Mouse (Mus musculus) monocyte, adult 2 months (primary cell): ENCODE data around the gene Filip1l.

Source experiments
- DNase-seq, 2 experiments: peaks; one replicate each; pipeline ENCODE4 v3.0.0; 2022; ENCODE audit warnings: low spot score in 2 of 2, low read depth in 1 of 2

Filip1l gene

DNA sequence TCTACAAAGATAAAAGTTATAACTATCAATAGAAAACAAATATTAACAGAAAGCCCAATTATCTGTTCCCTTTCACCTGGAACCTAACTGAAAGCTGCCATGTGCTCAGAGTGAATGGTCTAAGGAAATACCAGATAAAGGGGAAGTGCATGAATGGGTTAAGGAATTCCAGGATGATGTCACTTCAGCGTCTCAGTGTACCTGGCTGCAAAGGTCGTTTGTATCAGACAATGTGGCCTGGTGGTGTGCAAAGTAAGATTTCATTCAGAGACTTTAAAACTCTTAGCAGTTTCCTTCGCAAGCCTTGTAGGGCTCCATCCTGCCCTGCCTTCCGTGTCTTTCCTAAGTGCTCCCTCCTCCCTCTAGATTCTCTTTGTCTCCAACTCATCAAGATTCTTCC lies 80.3 kb downstream of the Filip1l start:
- DNase-seq, result no peak

DNA sequence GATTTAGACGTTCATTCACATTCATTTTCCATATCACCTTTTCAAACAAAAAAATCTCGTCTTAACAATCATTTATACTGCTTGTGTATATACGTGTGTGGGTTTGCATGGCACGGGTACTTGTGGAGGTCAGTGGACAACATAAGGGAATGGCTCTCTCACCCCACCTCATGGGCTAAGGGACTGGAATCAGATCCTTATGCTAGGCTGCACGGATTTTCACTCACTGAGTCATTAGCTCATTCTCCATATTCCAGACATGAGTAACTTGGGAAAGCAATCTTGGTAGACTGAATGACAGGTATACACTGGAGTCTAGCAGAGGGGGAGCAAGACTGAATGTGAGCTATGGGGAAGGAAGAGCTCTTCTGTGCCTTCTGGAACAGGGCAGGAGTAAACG lies 80.8 kb downstream of the Filip1l start:
- DNase-seq, result no peak

DNA sequence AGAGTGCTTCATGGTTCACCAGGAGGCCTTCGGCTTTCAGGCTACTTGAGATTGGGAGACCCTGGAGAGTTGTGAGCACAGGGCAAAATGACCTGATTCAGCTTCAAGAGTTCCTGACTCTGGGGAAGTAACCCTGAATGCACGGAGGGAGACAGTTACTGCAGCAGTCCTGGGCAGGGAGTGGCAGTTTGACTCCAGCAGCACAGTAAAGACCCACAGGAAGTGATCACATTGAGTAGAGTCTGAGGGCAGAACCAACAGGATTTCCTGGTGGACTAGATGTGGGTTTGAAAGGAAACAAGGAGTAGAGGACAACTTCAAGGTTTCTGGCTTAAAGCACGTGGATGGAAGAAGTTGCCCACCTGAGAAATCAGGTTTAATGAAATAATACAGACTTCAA lies 81.7 kb downstream of the Filip1l start:
- DNase-seq, result no peak

DNA sequence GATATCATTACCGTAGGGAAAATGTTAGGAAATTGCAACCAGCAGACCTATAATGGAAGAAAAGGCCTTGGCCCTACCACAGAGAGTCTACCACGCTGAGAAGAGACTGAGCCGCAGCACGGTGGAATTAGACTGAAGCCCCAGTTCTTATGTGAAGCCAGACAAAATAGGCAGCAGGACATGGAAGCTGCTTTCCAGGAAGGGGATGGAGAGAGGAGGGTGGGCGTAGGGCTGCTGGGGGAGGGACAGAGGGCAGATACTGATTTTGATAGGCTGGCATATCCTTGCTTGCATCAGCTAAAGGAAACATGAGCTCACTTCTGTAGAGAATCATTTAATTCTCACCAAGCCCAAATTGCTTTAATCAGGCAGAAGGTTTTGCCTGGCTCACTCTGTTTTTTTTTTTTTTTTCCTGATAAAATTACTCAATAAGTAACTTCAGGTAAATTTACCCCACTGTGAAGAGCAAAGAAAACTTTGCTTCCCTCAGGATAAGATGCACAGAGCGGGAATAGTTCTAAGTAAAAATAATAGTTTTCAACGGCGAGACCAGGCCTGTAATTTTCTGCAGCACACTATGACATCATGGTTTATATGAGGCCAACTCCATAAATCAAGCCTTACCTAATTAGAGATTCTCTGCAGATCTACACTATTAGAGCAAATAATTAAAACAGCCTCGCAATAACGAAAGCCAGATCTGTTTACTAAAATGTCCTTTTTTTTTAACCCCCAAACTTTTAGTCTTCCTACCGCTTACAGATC lies 84.8 kb downstream of the Filip1l start:
- no peak for DNase-seq

DNA sequence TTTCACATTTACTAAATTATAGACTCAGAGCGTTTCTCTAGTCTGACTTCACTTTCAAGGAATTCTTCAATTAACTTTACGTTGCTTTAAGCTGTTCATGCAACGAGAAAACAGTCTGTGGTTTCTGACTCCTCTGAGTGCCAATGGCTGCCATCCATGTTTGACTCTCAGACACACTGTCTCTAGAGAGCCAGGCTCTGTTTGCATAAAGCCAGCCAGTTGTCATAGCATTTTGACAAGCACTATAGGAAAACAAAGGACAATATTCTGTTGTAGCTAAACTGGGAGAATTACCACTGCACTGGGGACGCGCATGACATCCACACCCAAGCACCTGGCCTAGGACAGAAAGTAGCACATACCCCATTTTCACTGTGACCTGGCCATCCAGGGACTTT lies 85.4 kb downstream of the Filip1l start:
- no peak for DNase-seq

DNA sequence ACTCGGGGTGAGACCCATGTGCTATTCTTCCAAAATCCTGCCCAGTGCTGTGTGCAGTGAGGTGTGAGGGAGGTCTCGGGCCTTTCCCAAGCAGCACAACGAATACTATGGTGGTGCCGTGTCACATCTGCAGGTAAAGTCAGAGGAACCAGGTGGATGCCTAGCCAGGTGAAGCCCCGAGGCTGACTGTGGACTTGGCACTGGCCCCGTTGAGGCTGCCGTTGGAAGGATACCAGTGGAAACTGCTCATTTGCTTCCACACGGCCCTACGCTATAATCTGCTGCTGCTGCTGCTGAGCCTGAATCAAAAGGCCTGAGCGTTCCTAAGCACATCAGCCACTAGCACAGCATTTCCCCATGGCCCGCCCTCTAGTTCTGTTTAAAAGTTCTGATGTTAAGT lies 86.3 kb downstream of the Filip1l start:
- no peak for DNase-seq

DNA sequence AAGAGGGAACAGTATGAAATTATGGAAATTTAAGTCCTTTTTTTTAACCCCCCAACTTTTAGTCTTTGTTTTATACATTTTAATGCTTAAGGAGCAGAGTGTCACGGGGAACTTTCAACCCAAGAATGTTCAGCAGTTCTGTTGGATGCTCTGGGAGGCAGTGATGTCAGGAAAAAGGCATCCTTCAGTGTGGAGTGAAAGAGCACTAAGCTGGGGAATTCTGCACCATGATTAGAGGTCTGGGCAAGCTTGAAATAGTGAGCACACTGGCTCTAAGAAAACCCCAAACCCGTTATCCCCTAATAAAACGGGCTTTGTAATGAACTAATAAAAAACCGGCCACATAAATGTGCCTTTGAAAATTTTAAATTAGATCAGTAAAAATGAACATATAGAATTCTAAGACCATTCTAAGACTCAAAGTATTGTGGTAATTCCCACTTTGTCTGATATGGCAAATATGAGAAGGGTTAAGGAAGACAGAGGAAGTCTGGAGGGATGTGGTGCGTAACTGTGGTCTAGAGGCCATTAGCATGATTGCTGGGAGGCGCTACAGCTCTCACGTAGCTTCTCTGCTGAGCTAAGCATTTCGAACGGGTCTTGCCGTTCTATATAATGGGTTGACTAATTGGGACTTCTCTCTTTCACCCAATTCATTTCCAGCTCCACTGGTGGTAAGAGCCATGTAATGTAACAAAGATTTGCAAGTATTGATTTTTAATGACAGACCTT lies 88.0 kb downstream of the Filip1l start:
- DNase-seq, result no peak

DNA sequence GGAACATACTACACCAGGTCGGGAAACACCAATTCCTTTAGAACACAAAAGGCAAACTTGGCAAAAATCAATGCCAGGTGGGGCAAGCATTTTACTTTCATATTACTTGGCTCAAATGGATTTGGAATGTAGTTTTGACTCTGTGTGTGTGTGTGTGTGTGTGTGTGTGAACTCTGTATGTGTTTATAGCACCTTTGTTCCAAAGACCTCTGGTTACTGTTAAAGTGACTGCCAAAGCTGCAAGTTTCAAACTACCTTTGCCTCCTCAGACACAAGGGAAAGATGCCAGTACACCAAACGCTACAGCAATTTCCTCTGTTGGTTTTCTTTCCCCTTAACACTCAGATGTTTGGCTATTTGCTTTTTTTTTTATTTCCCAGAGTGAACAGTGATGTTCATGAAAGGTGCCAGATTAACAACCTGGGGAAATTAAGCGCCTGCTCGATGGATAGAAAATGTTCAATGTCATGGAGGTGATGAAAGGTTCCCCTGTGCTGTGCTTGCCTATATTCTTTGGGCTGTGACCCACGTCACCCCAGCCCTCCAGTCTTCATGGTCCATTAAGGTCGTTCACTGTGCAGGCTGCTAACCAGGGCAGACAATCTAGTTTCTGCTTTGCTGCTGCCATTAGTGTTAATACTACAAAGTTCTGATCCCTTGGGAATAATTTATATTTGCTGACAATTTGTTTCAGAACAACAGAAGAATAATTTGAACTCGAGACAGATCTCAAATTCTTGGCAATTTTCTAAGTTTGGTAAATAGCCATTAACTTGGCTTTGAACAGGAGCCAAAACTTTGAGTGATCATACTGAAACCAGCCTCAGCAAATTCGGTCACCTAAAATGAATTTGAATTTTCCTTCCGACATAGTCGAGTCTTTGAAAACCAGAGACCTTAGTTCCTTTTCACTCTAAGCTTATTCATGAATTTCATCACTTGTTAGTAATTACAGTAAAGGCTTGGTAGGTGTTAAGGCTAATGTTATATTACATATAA lies 92.5 kb downstream of the Filip1l start:
- no peak for DNase-seq

DNA sequence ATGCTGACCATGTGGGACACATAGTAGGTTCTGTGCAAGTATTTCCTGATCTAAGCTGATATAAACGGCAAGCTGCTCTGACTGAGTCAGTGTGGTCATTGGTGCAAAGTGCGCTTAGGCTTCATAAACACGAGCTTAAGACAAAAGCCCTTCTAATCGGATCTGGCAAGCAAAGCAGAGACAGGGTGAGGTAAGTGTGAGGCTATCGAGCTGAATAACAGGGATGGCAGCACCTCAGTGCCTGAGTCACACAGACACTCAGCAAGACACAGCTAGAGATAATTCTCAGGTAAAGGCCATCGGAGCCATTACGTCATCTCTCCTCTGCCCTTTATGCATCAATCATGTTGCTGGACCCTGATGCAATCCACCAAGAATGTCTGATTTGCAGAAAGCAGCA lies 100.1 kb downstream of the Filip1l start:
- DNase-seq, result no peak

DNA sequence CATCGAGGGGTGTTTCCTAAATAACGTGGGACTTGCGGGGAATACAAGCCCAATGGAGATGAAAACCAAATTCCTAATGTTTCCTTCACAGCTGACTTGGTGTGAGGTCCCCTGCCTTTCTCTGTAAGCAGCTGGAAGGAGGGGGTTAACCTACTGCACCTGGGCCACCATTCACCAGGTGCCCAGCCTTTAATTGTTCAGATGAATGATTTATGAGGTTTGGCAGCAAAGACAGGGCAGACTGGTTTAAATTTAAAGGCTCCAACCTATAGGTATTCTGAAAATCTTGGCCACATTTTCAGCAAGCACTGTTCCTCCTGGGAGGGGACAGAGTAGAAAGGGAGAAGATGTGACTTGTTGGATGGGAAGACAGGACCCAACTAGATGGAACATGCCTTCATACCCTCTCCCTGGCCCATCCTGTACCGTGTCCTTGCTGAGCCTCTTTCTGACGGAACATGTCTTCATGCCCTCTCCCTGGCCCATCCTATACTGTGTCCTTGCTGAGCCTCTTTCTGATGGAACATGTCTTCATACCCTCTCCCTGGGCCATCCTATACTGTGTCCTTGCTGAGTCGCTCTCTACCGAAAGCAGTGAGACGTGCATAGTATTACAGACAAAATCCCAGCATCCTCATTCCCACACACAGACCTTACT lies 101.3 kb downstream of the Filip1l start:
- no peak for DNase-seq

DNA sequence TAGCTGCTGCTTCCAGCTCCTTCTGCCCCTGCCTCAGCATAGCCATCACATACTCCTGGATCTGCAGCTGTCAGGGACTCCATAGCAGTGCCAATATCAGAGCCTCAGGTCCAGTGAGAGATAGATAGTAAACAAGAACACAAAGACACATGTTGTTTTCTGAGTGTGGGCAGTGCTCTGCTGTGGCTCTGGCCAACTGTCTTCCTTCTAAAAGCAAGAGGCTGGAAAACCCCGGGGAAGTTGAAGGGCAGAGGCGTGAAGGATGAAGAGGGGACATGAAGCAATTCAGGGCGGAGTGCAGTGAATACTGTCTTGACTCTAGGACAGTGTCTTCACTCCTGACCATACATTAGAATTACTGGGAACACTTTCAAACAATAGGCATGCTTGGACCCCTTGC lies 102.7 kb downstream of the Filip1l start:
- DNase-seq, result peak in 1 of 2 experiments; percentile 9

DNA sequence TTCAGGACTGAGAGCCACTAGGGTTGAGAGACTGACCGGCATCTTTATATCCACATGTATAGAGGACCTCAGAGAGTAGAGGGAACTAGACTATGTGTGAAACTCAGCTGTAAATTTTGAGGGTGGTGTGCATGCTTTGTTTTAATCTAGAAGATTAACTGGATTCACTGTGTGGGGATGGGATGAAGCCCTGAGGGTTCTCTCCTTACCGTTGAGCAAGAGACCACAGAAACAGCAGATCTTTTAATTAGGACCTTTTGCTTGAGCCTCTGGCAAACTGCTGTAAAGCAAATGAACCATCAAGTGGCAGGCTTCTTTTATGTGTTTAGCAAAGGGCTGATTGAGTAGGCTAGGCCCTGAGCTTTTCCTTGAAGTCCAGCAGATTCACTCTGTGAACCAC lies 103.1 kb downstream of the Filip1l start:
- no peak for DNase-seq

DNA sequence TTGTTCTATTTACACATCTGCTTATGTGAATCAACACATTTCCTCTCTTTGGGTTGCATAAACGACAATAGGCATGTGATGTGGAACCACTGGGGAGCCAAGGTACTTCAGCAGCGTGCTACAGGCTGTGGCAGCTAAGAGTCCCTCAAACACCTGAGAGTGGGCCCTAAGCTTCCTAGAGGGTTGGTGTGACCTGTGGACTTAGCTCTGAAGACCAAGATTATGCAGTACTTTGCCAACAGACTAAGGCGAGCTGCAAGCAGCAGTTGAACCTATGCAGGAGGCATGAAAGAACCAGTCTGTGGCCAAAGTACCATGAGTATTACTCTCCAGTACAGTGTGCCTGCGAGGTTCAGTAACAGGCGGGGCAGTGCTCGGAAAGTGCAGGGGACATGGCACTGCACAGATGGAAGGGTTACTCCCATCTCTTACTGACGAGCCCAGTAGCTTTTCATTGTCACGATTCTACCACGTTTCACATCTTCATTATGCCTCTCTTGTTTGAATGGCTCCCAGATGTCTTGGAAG lies 112.6 kb downstream of the Filip1l start:
- no peak for DNase-seq

DNA sequence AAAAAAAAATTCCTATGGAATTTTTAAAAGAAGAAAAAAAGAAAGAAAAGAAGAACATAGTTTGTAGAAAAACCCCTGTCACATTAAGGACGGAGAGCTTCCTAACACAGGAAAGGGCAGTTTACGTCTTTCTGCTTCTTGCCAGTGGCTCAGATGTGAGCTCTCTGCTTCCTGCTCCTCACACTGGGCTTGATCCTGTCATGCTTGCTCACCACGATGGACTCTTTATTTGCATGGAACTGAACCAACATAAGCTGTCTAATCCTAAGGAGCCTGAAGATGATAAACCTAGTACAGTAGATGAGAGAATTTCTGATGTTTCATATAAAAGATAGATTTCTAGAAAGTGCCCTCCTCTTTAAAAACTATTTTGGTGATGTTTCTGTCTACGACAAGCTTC lies 116.4 kb downstream of the Filip1l start:
- DNase-seq, result no peak

DNA sequence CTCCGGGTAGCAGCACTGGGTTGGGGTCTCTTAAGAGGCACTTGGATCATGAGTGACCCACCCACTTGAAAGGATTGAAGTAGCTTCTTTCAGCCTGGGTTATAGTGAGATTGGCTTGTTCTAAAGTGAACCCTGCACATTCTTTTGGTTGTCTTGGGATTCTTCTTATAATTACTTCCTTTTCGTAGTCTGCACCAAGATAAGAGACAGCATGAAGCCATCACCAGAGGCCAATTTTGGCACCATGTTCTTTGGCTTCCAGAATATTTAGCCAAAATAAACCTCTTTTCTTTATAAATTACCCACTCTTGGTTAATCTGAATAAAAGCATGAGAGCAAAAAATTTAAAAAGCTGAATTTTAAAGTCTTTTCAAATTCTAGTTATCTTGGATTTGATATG lies 117.0 kb downstream of the Filip1l start:
- DNase-seq, result no peak

DNA sequence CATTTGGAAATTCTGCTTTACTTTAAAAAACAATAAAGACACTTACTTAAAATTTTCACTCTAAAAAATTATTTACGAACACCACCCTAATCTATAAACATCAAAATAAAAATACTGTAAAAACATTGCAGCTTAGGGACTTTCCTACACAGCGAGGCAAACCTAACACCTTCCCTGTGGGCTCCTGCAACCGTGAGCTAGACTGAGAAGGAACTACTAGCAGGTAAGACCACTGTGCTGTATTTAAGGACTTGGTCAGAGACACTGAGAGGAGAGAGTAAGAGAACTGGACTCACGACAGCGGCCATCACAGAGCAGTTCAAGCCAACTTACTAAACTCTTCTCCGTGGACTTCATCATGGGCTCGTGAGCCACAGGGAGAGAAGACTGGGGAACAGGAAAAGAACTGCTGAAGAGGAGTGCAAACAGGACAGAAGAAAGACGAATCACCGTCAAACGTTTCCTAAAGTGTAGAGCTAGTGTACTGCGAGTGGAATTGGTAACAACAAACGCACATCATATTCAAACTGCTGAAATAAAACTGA lies 117.5 kb downstream of the Filip1l start:
- DNase-seq, result no peak

DNA sequence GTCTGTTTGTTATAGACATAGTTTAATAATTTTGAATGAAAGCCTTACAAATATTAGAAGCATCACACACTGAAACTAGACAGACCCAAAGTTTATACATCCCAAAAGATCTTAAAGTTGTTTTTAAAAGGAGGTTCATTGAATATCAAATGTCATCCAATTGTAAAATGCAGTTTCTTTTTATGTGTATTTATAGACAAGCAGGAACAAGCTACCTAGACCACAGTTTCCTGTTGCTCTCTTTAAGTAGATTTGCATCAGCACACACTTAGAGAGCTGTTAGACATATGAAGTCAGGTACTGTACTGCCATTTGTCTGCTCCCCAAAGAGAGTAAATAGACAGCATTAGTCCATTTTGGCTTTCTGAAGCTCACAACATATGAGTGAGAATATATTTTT lies 118.2 kb downstream of the Filip1l start:
- DNase-seq, result no peak

DNA sequence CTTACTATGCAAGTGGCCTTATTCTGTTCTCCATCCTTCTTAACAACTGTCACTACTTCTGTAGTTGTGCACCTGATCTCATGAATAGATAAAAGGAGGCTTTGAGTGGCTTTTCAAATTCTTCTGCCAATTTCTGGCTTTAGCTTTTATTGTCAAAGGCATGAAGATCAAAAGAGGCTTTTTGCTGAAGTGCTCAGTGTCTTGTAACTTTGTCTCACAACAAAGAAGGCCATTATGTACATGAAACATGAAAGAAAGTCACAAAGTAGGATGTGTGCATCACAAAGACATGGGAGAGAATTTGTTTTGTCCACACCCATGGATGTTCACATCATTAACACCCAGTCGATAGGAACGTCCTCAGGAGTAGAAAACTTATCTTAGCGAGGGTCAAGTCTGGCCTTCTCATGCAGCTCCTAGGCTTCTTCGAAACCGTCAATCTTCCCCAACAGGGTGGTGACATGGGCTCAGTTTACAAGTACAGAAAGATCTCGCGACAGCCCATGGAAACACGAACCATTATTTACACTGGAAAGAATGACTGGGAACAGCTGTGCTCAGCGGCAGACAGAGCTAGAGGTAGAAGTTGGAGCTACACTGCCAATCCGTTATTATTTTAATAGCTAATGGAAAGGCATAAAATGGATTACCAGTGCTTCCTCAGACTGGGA lies 120.7 kb downstream of the Filip1l start:
- DNase-seq, result no peak

DNA sequence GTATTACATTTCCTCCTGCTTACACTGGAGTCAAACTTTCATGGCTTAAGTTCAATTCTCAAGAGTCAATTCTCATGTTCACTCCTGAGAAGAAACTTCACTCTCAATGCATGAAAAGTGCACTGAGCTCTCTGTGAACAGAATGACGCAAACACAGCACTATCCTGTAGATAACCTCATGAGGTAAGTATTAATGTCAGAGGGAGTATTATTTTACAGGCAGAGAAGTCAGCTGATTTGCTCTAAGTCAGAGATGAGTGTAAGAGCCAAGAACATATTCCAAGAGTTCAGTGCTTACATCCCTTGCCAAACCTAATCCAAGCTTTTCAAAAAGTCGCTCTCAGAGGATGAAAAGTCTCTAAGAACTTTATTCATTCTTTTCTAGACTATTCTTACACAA lies 125.6 kb downstream of the Filip1l start:
- DNase-seq, result no peak

DNA sequence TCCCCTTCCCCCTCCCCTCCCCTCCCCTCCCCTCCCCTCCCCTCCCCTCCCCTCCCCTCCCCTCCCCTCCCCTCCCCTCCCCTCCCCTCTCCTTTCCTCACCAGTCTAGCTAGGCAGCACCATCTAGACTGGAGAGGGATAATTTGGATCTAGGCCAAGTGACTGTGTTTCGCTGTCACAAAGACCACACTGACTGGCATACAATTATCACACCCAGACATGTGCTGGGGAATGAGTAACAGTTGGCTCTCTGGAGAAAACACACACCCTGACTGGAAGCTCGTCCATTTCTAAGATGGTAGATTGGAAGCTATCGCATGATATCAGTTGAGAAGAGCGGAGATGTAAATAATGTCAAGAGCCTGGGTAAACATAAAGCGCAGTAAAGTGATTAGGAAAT lies 126.9 kb downstream of the Filip1l start:
- no peak for DNase-seq
